Mouse (Mus musculus) hindbrain, embryonic 10.5 days (tissue): ENCODE data around the gene Sema3g. TPM values are rescaled to one million over a fixed set of nuclear protein-coding genes. Genes with fewer than 3 reads are reported as not detected.
A peak's percentile ranks its signal among the peaks of the same experiment; 100 is the strongest.

Experiments used
- DNase-seq: peaks from one replicate; pipeline ENCODE4 v3.0.0-alpha.2; 2017; ENCODE audit warnings: low spot score
- H3K27ac ChIP-seq: fragments of 300-500 bp; sonication (generic); 2 replicates; pipeline ENCODE4 v1.5.1; 2016; ENCODE audit warnings: mild to moderate bottlenecking, moderate library complexity
- H3K27me3 ChIP-seq: fragments of 300-500 bp; sonication (generic); 2 replicates; pipeline ENCODE4 v1.6.1; 2016; ENCODE audit warnings: mild to moderate bottlenecking; ENCODE audit not compliant: poor library complexity, insufficient read depth, severe bottlenecking
- H3K36me3 ChIP-seq: fragments of 300-500 bp; sonication (generic); 2 replicates; pipeline ENCODE4 v1.6.1; 2016; ENCODE audit warnings: mild to moderate bottlenecking, moderate library complexity
- H3K4me1 ChIP-seq: fragments of 300-500 bp; sonication (generic); replicated peaks from 2 replicates; pipeline ENCODE4 v1.6.1; 2016; ENCODE audit warnings: mild to moderate bottlenecking
- H3K4me3 ChIP-seq: fragments of 300-500 bp; sonication (generic); 2 replicates; pipeline ENCODE4 v1.5.1; 2016; ENCODE audit warnings: mild to moderate bottlenecking, moderate library complexity
- H3K9me3 ChIP-seq: fragments of 300-500 bp; sonication (generic); 2 replicates; pipeline ENCODE4 v1.6.1; 2016; ENCODE audit warnings: mild to moderate bottlenecking, moderate library complexity
- WGBS: fragments of 180-500 bp; shearing (Covaris S2); methylation state at CpG from one replicate; pipeline ENCODE4 v1.1.7; 2016; 5-methylcytosine and 5-hydroxymethylcytosine counted together
- polyA plus RNA-seq: library from polyadenylated mRNA; unstranded; fragments of >200 nt; fragmentation: Nextera tagmentation; extraction: Ambion mirVana; gene quantifications from 2 replicates; pipeline ENCODE4 v1.2.1, GENCODE M21; 2016

Sema3g gene
- polyA plus RNA-seq, 1 experiment from 2014 or later, result 0.78 TPM

DNA sequence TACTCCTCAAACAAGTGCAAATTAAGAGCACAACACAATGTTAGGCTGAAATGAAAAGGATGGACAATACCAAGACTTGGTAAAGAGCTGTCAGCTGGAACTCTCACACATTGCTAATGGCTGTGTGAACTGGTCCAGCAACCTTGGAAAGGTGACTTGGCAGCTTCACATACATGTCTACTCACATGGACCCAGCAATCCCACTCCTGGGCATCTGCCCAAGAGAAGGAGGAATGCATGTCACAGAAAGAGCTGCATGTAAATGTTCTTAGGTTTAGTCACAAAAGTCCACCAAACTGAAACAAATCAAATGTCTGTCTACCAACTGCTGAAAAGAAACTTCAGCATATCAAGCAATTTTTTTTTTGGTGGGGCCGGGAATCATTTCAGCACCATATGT lies 28.3 kb downstream of the Sema3g start:
- Histone ChIP-seq H3K4me3 (no peak overlapping the region), H3K27me3 (no peaks in the 10 kb centered on the region), H3K36me3 (no peaks in the 10 kb centered on the region), H3K27ac (no peak overlapping the region), H3K9me3 (no peaks in the 10 kb centered on the region), H3K4me1 (peaks cover 8% of the 10 kb centered on the region)
- WGBS, result 90% methylated on average over 1 of the region's 1 CpGs
- DNase-seq, result no peak

DNA sequence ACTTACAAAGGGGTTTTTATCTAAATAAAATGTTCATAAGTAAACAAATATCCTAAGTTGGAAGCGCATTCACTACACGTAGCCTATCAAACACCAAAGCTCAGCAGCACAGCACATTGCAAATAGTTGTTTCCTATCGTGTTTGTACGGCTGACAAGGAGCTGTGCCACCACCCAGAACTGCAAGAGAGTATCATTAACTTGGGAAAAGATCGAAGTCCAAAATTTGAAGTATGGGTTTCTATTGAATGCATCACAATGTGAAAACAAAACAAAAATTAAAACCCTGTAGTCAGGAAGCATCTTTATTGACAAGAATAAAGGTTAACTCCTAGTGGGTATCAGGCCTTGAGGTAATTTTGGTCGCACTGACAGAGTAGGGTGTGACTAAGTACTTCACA lies 30.7 kb downstream of the Sema3g start:
- WGBS, result 90% methylated on average over 6 of the region's 6 CpGs

DNA sequence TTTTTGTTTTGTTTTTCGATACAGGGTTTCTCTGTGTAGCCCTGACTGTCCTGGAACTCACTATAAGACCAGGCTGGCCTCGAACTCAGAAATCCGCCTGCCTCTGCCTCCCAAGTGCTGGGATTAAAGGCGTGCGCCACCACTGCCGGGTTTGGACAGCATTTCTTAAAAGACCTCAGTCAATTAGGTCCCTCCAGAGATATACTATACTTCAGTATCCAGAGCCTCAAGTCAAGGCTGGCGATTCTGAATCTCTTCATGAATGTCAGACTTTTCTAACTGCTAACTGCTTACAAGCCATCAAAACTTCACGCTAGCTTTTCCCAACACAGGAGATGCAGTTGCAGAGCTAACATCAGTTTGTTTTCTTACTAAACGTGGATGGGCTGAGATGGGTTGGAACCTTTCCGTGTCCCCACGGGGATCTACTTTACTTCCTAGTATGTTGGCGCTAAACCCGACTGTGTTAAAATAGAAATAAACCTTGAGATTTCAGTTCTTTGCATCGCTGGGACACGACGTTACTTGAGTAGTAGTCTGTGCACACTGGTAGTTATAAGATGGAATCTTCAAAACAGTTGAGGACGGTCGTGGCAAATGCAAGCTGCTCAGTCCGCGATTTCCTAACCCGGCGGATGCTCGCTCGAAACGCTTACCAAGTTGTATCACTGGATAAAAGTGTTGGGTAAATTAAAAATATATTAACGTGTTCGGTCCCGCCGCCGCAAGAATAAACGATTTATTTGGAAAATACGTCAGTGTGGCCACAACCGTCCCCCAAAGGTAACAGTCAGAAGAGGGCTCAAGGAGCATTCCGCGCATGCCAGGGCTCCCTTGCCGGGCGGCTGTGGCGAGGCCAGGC lies 32.8 kb downstream of the Sema3g start:
- 23% methylated on average over 38 of the region's 38 CpGs for WGBS
- H3K27me3 ChIP-seq, result no peaks in the 10 kb centered on the region
- H3K4me3 ChIP-seq, result peak overlapping the region; percentile 78
- DNase-seq, result no peak
- H3K27ac ChIP-seq, result peak overlapping the region; percentile 97
- peaks cover 30% of the 10 kb centered on the region for H3K36me3 ChIP-seq
- H3K9me3 ChIP-seq, result no peaks in the 10 kb centered on the region
- peaks cover 19% of the 10 kb centered on the region for H3K4me1 ChIP-seq

More for the DNA sequence above, 30.7 kb downstream of the Sema3g start:
- H3K27me3 ChIP-seq, result no peaks in the 10 kb centered on the region
- no peak for DNase-seq
- peaks cover 9% of the 10 kb centered on the region for H3K36me3 ChIP-seq
- peaks cover 19% of the 10 kb centered on the region for H3K4me1 ChIP-seq
- no peak overlapping the region for H3K4me3 ChIP-seq
- H3K9me3 ChIP-seq, result no peaks in the 10 kb centered on the region
- H3K27ac ChIP-seq, result no peak overlapping the region

DNA sequence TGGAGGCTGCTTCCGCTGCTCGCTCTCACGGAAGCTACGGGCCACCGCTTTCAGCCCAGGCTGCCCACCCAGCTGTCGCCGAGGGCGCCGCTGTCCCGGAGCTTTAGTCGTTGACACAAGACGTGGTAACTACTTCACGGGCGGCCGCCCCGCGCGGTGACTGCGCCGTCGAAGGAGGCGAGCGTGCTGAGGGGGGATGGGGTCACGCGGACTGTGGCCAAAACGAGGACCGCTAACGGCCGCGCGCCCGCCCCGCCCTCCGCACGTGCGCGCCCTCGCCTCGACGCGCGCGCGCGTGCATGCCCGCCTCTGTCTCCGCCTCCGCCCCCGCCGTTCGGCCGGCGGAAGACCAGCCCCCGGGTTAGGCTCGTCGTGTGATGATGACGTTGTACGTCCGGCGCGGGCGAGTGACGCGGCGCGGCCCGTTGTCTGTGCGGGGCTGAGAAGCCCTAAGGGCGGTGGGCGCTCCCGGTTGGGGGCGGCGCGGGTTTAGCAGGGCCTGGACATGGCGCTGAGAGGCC lies 33.5 kb downstream of the Sema3g start, which contains the start of the genes Phf7 and Bap1:
Gene Phf7, minus strand, starts transcription at position 234 of the 521 bp plus-strand sequence.
Gene Bap1, plus strand, starts transcription at position 367 of the 521 bp plus-strand sequence.
- H3K4me3 ChIP-seq, result peak within 1 kb of the TSS; percentile 78
- DNase-seq, result peak; percentile 97
- no peaks in the 10 kb centered on the region for H3K27me3 ChIP-seq
- H3K27ac ChIP-seq, result peak within 1 kb of the TSS; percentile 97
- H3K4me1 ChIP-seq, result peaks cover 19% of the 10 kb centered on the region
- under 1% methylated on average over 75 of the region's 75 CpGs for WGBS
- no peaks in the 10 kb centered on the region for H3K9me3 ChIP-seq
- peaks cover 37% of the 10 kb centered on the region for H3K36me3 ChIP-seq

DNA sequence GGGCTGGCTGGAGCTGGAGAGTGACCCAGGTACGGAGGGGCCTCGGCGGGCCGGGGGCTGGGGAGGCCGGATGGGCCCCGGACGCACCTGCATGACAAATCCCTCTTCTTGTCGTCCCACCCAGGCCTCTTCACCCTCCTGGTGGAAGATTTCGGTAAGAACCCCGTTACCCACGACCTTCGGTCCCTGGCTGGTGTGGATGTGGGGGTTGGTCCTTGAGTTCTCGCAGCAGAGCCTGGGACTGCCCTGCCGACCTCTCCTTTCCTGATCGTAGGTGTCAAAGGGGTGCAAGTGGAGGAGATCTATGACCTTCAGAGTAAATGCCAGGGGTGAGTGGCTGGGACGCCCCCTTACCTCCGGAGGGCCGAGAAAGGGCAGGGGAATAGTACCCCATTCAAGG lies 34.0 kb downstream of the Sema3g start:
- WGBS, result under 1% methylated on average over 18 of the region's 18 CpGs
- H3K27me3 ChIP-seq, result no peaks in the 10 kb centered on the region
- H3K4me3 ChIP-seq, result peak overlapping the region; percentile 78
- peaks cover 41% of the 10 kb centered on the region for H3K36me3 ChIP-seq
- no peaks in the 10 kb centered on the region for H3K9me3 ChIP-seq
- DNase-seq, result no peak
- H3K27ac ChIP-seq, result peak overlapping the region; percentile 97
- peaks cover 19% of the 10 kb centered on the region for H3K4me1 ChIP-seq

DNA sequence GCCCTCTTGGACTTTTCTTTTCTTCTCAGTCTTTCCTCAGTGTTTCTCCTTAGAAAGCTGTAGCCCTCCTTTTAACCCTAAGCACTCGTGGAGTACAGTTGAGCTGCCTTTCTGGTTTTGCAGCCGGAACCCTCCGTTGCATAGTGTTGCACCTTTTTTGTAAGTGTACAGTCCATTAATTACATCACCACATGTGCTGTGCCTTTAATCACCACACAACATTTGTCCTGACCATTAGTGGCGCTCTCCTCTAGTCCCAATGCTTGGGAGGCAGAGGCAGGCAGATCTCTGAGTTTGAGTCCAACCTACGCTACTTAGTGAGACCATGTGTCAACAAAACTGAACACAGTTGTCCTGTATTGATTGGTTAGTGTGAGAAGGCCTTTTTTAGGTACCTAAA lies 34.4 kb downstream of the Sema3g start:
- H3K27ac ChIP-seq, result peak overlapping the region; percentile 97
- peaks cover 46% of the 10 kb centered on the region for H3K36me3 ChIP-seq
- WGBS, result 86% methylated on average over 5 of the region's 5 CpGs

DNA sequence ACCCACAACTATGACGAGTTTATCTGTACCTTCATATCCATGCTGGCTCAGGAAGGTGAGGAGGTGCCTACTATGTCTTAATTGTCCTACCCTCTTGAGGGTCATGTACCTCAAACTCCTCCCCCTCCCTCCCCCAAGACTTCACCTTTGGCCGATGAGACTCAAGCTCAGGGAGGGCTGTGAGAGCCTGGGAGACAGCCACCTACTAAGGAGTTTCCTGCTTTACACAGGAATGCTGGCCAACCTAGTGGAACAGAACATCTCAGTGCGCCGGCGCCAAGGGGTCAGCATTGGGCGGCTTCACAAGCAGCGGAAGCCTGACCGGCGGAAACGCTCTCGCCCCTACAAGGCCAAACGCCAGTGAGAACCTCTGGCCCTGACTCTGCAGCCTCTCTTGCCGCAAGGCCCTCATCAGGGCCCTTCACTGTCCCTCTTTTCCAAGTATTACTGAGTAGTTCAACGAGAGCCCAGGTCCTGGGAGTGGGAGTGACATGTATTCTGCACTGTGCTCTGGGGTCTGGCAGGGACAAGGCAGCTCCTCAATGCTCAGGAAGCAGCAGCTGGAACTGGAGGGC lies 40.9 kb downstream of the Sema3g start:
- 94% methylated on average over 14 of the region's 14 CpGs for WGBS
- Histone ChIP-seq H3K36me3 (peaks cover 100% of the 10 kb centered on the region), H3K27ac (no peak overlapping the region)

More for the DNA sequence above, 34.4 kb downstream of the Sema3g start:
- Histone ChIP-seq H3K4me3 (peak overlapping the region; percentile 78), H3K9me3 (no peaks in the 10 kb centered on the region), H3K4me1 (peaks cover 19% of the 10 kb centered on the region), H3K27me3 (no peaks in the 10 kb centered on the region)
- no peak for DNase-seq

DNA sequence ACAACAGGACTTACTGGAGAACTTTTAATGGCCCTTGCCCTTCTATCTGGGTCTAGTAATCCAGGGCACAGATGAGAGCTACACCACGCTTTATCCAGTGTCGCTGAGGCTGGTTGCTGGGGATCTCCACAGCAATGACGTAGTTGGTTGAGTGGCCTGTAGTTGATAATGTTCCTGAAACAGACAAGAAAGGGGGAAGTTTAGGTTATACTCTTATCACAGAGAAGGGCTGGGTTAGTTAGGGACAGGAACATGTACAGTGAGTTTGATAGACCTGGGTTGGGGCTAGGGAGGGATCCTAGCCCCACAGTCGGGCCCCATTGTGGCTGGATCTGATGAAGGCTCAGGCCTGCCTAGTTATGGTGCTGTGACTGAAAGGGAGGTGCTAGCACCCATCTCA lies 42.7 kb downstream of the Sema3g start:
- no peaks in the 10 kb centered on the region for H3K27me3 ChIP-seq
- peaks cover 86% of the 10 kb centered on the region for H3K36me3 ChIP-seq
- WGBS, result 95% methylated on average over 4 of the region's 4 CpGs
- H3K9me3 ChIP-seq, result no peaks in the 10 kb centered on the region
- H3K4me3 ChIP-seq, result no peak overlapping the region
- DNase-seq, result no peak
- H3K4me1 ChIP-seq, result no peaks in the 10 kb centered on the region
- no peak overlapping the region for H3K27ac ChIP-seq

More for the DNA sequence above, 40.9 kb downstream of the Sema3g start:
- Histone ChIP-seq H3K4me1 (no peaks in the 10 kb centered on the region), H3K4me3 (no peak overlapping the region), H3K27me3 (no peaks in the 10 kb centered on the region), H3K9me3 (no peaks in the 10 kb centered on the region)
- no peak for DNase-seq

DNA sequence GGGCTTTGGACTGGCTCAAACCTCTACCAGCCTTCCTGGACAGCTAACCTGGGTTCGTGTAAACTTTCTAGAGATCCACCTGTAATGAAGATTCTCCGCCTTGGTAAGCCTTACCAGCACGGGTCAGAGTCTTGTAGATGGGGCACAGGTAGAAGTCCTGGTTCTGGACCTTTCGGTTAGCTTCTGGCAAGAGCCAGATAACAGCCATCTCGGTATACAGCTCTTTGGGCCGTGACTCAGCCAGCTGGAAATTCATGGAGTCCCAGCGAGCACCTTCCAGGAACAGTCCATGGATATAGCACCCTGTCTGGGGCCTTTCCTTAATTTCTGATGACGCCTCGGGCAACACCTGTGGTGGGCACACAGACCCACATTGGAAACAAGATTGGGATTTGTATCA lies 43.3 kb downstream of the Sema3g start:
- WGBS, result 94% methylated on average over 9 of the region's 9 CpGs
- no peaks in the 10 kb centered on the region for H3K4me1 ChIP-seq
- DNase-seq, result no peak
- peaks cover 81% of the 10 kb centered on the region for H3K36me3 ChIP-seq
- H3K27me3 ChIP-seq, result no peaks in the 10 kb centered on the region
- no peaks in the 10 kb centered on the region for H3K9me3 ChIP-seq
- H3K27ac ChIP-seq, result no peak overlapping the region
- H3K4me3 ChIP-seq, result no peak overlapping the region

DNA sequence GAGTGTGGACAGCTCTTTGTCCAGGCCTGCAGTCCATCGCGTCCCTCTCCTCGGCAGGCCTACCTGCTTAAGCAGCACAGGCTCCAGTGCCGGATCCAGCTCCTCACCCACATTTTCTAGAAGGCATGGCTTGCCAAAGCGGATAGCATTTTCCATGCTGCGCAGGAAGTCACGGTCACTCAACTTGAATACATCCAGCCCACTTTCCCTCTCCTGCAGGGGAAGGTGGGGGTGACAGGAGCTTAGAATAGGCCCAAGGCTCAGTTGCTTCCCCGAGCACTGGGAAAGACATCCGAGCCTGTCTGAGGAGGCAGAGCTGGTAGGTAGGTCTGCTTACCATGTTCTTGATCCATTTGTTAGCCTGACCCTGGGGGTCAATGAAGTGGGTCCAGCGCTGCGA lies 50.0 kb downstream of the Sema3g start:
- peak overlapping the region; percentile 80 for H3K27ac ChIP-seq
- peaks cover 14% of the 10 kb centered on the region for H3K36me3 ChIP-seq
- peaks cover 31% of the 10 kb centered on the region for H3K4me1 ChIP-seq
- 80% methylated on average over 11 of the region's 11 CpGs for WGBS
- H3K4me3 ChIP-seq, result no peak overlapping the region
- DNase-seq, result no peak
- peaks cover 8% of the 10 kb centered on the region for H3K27me3 ChIP-seq
- no peaks in the 10 kb centered on the region for H3K9me3 ChIP-seq

DNA sequence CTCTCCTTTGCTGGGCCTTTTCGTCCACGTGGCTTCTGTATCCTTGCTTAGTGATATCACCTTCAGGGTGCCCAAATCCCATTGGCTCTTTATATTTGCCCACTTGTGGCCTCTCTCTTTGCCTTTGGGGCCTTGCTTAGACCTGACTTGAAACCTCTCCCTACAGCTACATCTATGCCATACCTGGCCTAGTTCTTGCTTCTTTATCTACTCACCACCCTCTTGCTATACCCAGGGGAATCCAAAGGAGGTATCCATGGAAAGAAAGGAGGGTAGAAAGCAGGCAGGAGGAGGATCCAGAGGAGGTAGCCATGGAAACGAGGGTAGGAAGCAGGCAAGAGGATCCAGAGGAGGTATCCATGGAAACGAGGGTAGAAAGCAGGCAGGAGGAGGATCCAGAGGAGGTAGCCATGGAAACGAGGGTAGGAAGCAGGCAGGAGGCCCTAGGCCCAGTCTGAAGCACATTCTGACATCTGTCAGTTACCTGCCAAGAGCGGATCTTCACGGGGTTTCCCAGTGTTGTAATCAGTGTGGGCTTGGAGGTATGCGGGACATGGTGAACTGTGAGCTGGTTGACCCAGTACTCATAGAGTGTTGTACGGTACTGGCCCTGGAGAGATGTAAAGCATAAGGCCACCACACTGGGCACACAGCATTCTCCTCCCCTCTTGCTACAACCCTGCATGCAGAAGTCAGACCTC lies 50.8 kb downstream of the Sema3g start:
- Histone ChIP-seq H3K36me3 (peaks cover 6% of the 10 kb centered on the region), H3K27ac (peak overlapping the region; percentile 80), H3K4me3 (peak overlapping the region; percentile 42), H3K4me1 (peaks cover 31% of the 10 kb centered on the region), H3K27me3 (peaks cover 8% of the 10 kb centered on the region), H3K9me3 (no peaks in the 10 kb centered on the region)
- 43% methylated on average over 9 of the region's 9 CpGs for WGBS
- DNase-seq, result peak; percentile 47

DNA sequence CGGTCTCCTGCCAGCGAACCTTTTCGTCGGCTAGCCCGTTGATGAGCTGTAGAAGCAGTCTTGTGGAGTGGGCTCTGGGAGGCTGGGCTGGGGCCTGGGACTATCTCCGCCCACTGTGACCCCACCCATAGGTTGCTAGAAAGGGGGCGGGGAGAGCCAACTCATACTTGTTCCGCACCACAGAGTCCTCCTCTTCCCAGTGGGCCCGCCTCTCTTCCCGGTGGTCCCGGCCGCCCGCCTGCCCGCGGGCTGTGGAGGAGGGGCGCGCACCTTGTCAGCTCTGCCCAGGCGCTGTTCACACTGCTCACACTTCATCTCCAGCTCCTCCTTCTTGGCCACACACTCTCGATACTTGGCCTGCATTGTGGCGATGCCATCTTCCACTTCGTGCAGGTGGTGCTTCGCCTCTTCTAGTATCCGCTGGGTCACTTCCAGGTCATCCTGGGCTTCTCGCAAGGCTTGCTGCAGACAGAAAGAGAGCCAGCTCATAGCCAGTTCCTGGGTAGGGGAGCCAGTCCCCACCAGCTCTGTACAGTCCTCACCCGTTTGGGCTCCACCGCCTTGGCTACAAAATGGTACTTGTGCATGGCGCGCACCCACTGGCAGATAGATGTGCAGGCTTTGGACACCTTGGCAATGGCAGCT lies 51.9 kb downstream of the Sema3g start:
- peak; percentile 81 for DNase-seq
- WGBS, result 16% methylated on average over 28 of the region's 28 CpGs

More for the DNA sequence above, 51.9 kb downstream of the Sema3g start:
- Histone ChIP-seq H3K27me3 (peaks cover 8% of the 10 kb centered on the region), H3K27ac (peak overlapping the region; percentile 80), H3K36me3 (no peaks in the 10 kb centered on the region), H3K9me3 (no peaks in the 10 kb centered on the region), H3K4me3 (peak overlapping the region; percentile 42), H3K4me1 (peaks cover 31% of the 10 kb centered on the region)
